In genomic region chr7:138246684-138247083, GRCm38 (mm10) we compare ENCODE assay signal across 12 mouse cellular contexts.
DNase-seq lines count a peak whose midpoint lies in the region; ATAC-seq lines count a peak whose summit lies in the region.
"Had no signal": no experiment of that assay in that cellular context is flagged by ENCODE, and none has a peak within 500 bp of the region (broad histone marks: within the 10 kb centered on the region; RNA-seq: fewer than 3 reads in every experiment).

No protein-coding gene starts in this region.

- peak; percentile 71 for DNase-seq in heart, adult 11 months
- DNase-seq in heart, postnatal 4 days: no peak
- peak; percentile 20 for DNase-seq in brain, adult 2 months (ENCODE audit: low read depth, low spot score)
- DNase-seq: adrenal gland, adult 8-10 months; kidney, postnatal 14 days; retina, postnatal 1 day; thymus, postnatal 14 days had no signal

- peak; percentile 64 for ATAC-seq in common myeloid progenitor, adult 5-6 weeks (replicated peaks; ENCODE audit: low read depth, poor library complexity, severe bottlenecking)
- ATAC-seq in hematopoietic stem cell, adult 5-6 weeks (replicated peaks in 1 of 2; ENCODE audit: insufficient read depth in 1 of 2, low FRiP score in 2 of 2, low TSS enrichment in 1 of 2, low read depth in 1 of 2, poor library complexity in 2 of 2, severe bottlenecking in 2 of 2): peak; percentile 76 to 80
- no peak for ATAC-seq in inflammation-experienced regulatory T-cells, adult 6 months
- no peak for ATAC-seq in megakaryocyte-erythroid progenitor cell, adult 5-6 weeks (replicated peaks; ENCODE audit: low FRiP score, low TSS enrichment, poor library complexity, severe bottlenecking)
- ATAC-seq: intestine, postnatal 0 days had no signal

Comparison
In these comparisons a context has a peak if more than half of its experiments do, and no peak if none do; other contexts are left out.
1. ATAC-seq: peak in common myeloid progenitor, adult 5-6 weeks (single experiment) and hematopoietic stem cell, adult 5-6 weeks (2 of 2); none in inflammation-experienced regulatory T-cells, adult 6 months (single experiment) and megakaryocyte-erythroid progenitor cell, adult 5-6 weeks (single experiment).